Mouse (Mus musculus): ENCODE results near the gene Wdr70.

The Wdr70 gene

DNA sequence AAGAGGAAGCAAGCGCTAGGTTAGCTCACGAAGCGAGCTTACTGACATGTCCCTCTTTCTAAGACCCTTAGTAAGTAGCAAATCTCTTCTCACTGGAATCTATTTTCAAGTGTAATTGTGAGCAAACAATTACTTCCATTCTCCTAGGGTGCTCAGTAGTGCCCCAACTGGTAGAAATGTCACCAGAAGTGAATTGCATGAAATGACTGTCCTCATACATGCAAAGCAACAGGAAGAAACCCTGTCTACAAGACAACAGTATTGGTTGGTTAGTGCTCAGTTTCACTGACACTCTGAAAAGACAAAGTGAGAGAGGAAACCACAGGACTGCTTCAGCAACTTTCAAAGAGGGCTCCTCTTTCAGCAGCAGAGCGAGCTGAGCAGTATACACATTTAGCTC, 173.6 kb downstream of the Wdr70 start:
- DNase-seq: no peak

- DNase-seq: no peak
These were observed 175.7 kb downstream of the Wdr70 start for GRCm38 (mm10) chr15:7923281-7923680.

DNA sequence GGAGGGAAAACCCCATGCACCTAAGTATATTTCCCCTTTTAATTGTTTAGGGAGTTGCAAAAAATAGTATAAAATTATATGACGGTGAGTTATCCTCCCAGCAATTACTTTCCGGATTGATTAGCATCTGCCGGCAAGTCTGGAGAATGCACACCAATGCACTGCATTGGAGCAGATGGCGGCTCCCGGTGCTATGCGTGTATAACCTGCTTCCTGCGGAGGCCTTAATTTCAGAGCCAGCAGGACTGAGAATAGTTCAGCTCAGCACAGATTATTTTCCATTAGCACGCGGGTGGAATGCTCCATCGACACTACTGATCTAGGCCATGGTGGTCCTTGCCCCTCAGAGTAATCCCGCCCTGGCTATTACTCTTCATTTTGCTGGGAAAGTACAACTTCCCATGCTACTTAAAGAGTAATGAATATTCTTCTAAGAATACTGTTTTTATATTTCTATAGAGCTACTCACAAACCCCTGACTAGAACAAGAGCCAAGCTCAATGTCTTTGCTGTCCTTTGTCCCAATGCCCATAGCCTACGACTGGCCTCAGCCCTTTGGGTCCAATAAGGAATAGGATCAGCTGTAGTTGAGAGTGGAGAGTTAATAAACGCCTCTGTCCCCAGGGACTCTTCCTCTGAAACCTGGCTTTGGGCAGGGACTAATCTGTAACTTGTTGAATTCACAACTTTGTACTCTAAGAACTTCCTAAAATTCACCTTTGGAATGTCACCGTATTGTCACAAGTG, 176.5 kb downstream of the Wdr70 start:
- no peak for DNase-seq

DNA sequence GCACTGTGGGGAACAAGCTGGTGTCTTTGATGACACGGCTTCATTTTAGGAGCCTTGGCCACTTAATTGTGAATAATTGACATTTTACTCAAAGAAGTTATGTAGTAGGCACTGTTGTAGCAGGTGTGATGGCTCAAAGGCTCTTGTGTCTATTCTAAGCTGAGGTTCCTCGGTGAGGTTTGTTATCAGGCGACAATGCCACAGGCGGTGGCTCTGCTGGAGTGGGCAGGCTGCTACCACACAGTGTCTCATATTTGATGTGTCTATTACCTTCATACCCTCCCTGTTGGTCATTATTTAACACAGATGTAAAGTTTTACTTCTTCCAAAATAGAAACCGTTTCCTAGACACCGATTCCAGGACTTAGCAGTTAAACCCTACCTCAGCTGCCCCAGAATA, 177.9 kb downstream of the Wdr70 start:
- DNase-seq: no peak

- no peak for DNase-seq
These were observed 192.4 kb downstream of the Wdr70 start for GRCm38 (mm10) chr15:7906491-7907035.

GRCm38 (mm10) chr15:7899286-7899685, 199.7 kb downstream of the Wdr70 start:
- no peak for DNase-seq

GRCm38 (mm10) chr15:7891547-7892282, 207.3 kb downstream of the Wdr70 start:
- peak; percentile 26 for DNase-seq

GRCm38 (mm10) chr15:7890286-7890685, 208.7 kb downstream of the Wdr70 start:
- DNase-seq: no peak

DNA sequence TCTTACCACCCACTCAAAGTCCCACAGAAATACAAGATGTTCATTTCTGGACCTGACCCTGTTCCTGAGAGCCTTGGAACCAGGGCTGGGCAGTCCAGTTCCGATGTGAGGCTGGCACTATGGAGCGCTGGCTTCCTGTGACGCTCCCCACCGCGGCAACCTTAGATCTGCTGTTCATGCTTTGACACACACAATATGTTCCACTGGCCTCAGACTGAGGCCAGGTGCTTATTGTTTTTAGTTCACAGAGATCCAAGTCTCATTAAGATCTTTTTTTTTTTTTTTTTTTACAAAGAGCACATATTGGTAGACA, 209.7 kb downstream of the Wdr70 start:
- no peak for DNase-seq

DNA sequence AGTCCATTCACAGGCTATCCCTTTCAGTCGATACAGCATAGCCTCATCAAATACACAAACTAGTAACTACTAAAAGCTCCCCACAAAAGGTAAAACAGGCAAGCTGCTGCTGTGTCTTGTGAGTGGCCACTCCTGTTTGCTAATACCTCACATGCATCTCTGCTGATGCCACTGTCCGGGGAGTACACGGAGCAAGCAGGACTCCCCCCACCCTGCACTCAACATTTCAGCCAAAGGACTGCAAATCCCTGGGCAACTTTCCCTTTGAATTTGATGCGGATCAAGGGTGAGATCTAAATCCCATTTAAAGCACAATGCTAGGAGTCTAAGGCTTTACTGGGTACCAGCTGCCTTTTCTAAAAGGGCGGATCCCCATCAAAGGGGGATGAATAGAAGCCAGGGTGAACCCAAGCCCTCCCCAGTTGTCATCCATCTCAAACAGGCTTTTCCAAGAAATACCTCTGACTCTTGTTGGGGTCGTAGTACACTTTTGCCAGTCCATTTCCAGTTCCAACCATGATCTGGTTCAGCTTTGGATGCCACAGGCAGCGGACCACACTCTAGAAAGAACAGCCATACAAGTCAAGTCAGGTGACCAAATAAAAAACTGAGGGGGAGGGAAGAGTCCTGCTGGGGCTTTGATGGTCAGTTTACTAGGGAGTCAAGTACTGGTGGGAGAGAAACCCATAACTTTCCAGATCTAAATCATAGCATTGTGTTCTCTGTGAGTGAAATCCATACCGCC, 210.2 kb downstream of the Wdr70 start:
- no peak for DNase-seq

- no peak for DNase-seq
These were observed 212.4 kb downstream of the Wdr70 start for GRCm38 (mm10) chr15:7886591-7886990.

DNA sequence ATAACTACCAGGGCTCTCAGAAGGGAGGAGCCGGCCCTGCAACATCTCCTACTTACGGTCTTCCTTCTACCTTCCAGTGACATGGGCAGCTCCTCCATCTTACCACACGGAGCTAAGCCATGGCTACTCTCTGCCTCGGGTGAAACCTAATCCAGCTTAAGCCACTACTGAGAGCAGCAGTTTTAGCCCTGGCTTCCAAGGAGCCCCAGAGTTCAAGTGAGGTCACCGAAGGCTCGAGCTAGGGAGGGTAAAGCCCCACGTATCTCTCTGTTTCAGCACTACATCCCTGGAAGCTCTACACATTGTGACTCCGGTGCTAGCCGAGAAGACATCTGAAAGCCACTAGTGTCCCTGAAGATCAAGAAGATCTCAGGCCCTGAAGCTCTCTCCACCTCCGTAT, 213.9 kb downstream of the Wdr70 start:
- DNase-seq: no peak

DNA sequence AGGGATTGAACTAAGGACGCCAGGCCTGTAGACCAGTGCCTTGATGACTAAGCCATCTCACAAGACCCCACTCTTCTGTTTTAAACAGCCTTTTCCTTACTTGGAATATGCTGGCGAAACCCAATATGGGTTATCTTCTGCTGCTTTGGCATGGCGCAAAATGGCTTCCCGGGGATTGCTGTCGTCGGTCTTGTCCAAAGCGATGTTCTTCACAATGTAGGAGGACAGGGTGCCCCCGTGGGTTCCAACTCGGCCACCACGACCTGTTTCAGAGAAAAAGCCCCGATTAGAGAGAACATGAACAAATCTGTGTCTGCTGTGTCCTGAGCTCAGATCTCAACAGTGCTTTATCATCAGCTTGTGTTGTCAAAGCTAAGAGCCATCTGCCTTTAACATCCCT, 214.8 kb downstream of the Wdr70 start:
- DNase-seq: no peak

DNA sequence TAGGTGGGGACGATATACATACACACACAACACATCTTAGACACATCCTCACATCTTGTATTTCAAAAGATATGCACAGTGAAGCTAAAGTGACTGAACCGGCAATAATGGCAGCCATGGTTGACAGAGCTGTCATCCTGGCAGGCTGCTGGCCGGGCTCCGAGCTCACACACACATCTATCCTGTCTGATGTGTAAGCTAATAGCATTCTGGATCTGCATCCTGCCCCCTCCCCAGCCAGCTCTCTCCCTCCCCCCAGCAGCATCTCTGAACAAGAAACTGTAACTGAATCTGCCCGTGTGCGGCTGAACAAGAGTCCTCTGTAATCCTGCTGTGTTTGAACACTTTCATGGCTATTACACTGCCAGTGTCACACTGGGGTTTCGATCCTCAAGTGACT, 219.1 kb downstream of the Wdr70 start:
- DNase-seq: no peak

GRCm38 (mm10) chr15:7878861-7879260, 220.1 kb downstream of the Wdr70 start:
- DNase-seq: no peak

DNA sequence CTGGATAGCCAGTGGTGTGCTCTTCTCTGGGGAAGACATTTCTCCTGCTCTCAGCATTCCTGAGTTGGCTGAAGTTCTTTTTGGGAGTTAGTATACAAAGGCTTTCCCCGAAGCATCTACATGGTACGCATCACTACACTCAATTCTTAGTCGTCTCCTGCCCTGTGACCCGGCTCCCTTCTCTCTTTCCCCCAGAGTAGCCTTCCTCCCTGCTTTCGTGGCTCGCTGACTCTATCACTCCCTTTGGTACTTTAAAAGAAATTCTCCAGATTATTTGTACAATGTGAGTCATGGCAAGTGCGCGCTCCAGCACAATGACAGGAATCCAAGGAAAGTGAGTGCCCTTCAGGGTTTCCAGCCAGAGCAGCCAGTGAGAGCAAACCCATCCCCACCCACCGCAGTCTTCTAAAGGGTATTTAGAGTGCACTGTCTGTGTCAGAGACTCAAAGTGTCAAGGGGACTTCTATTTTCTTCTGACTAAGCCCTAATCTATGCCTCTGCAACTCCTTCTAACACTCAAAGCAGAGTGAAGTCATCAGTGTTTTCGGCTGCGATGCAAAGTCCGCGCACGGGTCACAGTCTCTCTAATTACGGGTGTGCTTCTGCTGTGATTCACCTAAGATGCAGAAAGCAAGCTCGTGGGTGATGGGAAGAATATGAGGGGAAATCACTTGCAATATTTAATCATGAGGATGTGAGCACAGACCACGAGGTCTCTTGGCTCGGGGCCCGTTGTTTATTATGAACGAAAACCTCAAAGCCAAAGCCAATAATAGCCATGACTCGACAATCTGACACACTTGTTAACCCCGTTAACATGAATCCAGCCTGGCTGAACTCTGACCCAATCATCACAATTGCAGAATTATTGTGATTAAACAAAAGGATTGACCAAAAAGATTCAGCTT, 221.2 kb downstream of the Wdr70 start:
- peak; percentile 16 for DNase-seq

- no peak for DNase-seq
These were observed 223.1 kb downstream of the Wdr70 start for GRCm38 (mm10) chr15:7875879-7876278.

- no peak for DNase-seq
These were observed 226.5 kb downstream of the Wdr70 start for GRCm38 (mm10) chr15:7872473-7872872.

DNA sequence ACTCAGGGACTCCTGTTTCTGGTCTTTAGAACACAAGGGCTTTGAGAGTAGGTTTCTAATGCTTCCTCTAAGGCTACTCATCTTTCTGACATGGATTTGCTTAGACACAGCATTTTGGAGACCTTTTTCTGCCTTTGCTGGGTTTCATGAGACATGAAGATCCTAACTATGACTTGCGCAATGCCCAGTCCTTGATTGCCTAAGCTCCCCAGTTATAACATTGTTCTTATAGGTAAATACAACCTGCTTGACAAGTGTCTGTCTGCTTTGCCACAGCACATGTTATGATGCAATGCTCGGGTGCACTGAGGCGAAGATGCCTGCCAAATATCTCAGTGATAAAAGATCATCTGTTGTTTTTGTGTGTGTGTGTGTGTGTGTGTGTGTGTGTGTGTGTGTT, 233.7 kb downstream of the Wdr70 start:
- DNase-seq: no peak

- DNase-seq: no peak
These were observed 235.7 kb downstream of the Wdr70 start for GRCm38 (mm10) chr15:7863328-7863727.

- DNase-seq: no peak
These were observed 236.1 kb downstream of the Wdr70 start for GRCm38 (mm10) chr15:7862890-7863289.

GRCm38 (mm10) chr15:7858841-7859240, 240.2 kb downstream of the Wdr70 start:
- DNase-seq: no peak

DNA sequence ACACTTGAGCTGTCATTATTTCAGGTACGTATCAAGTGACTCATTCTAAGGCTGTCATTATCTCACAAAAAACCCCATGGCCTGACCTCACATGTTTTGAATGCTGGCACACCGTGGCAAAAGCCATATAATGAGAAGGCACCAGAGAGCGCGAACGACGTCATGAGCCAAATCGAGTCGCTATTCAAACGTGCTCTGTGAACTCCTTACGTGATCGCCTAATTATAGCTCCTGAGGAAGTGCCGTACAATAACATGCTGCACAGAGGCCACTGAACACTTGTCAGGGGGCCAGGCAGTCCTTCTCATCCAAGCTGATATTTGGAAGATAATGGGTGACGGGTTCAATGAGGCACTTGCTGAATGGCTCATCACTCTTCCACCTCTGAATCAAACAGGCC, 241.6 kb downstream of the Wdr70 start:
- no peak for DNase-seq

Measured in kidney, postnatal 14 days (tissue).